Mouse (Mus musculus) MEL (cell line): Measurements from ENCODE around the gene Lhpp. TPM values are rescaled to one million over a fixed set of nuclear protein-coding genes. Genes with fewer than 3 reads are reported as not detected.

ENCODE experiments used
- DNase-seq: peaks from one replicate; pipeline ENCODE4 v3.0.0; 2011; ENCODE audit warnings: low read depth, low spot score
- H3K27ac ChIP-seq: 2 replicates; pipeline ENCODE4 v1.5.1; 2012; ENCODE audit warnings: low read depth, mild to moderate bottlenecking, control low read depth, low read length, moderate library complexity; ENCODE audit not compliant: control insufficient read depth
- H3K27me3 ChIP-seq, 2 experiments: fragments of 150-350 bp in 1 of 2; sonication (generic) in 1 of 2; 2 replicates each; pipeline ENCODE4 v1.6.1; 2012; ENCODE audit warnings: low read length in 2 of 2, mild to moderate bottlenecking in 2 of 2, improper control_type of control experiment in 1 of 2, moderate library complexity in 1 of 2; ENCODE audit not compliant: insufficient read depth in 2 of 2, control insufficient read depth in 1 of 2
- H3K36me3 ChIP-seq, 2 experiments: 2 replicates each; pipeline ENCODE4 v1.6.1; 2012 to 2014; ENCODE audit warnings: low read length in 2 of 2, improper control_type of control experiment in 1 of 2, inconsistent platforms in 1 of 2, mild to moderate bottlenecking in 1 of 2; ENCODE audit not compliant: insufficient read depth in 2 of 2, control insufficient read depth in 1 of 2
- H3K4me1 ChIP-seq, 2 experiments: fragments of 150-350 bp in 1 of 2; sonication (generic) in 1 of 2; 2 replicates each; pipeline ENCODE4 v1.6.1; 2012; ENCODE audit warnings: low read length in 2 of 2, improper control_type of control experiment in 1 of 2, mild to moderate bottlenecking in 1 of 2; ENCODE audit not compliant: insufficient read depth in 2 of 2, control insufficient read depth in 1 of 2
- H3K4me3 ChIP-seq, 2 experiments: fragments of 150-350 bp in 1 of 2; sonication (generic) in 1 of 2; 2 replicates each; pipeline ENCODE4 v1.5.1; 2012; ENCODE audit warnings: low read depth in 2 of 2, low read length in 2 of 2, mild to moderate bottlenecking in 2 of 2, moderate library complexity in 2 of 2, control low read depth in 1 of 2, improper control_type of control experiment in 1 of 2; ENCODE audit not compliant: control insufficient read depth in 1 of 2, insufficient read depth in 1 of 2
- H3K79me2 ChIP-seq: 2 replicates; pipeline ENCODE4 v1.6.1; 2012; ENCODE audit warnings: mild to moderate bottlenecking, low read length, moderate library complexity; ENCODE audit not compliant: control insufficient read depth, poor library complexity, insufficient read depth
- H3K9ac ChIP-seq: 2 replicates; pipeline ENCODE4 v1.6.1; 2012; ENCODE audit warnings: low read depth, mild to moderate bottlenecking, control low read depth, low read length, moderate library complexity; ENCODE audit not compliant: control insufficient read depth, poor library complexity, severe bottlenecking
- H3K9me3 ChIP-seq: fragments of 150-350 bp; sonication (generic); replicated peaks from 2 replicates; pipeline ENCODE4 v1.6.1; 2012; ENCODE audit warnings: mild to moderate bottlenecking, low read length, improper control_type of control experiment, moderate library complexity; ENCODE audit not compliant: insufficient read depth
- BHLHE40 ChIP-seq: IDR thresholded peaks from 2 replicates; pipeline ENCODE4 v1.6.1; 2012; ENCODE audit warnings: low read depth, mild to moderate bottlenecking, inconsistent platforms, low read length, improper control_type of control experiment, borderline replicate concordance
- CHD1 ChIP-seq: IDR thresholded peaks from 2 replicates; pipeline ENCODE4 v1.6.1; 2012; ENCODE audit warnings: low read depth, mild to moderate bottlenecking, inconsistent platforms, low read length, improper control_type of control experiment
- CHD2 ChIP-seq: IDR thresholded peaks from 2 replicates; pipeline ENCODE4 v1.6.1; 2011; ENCODE audit warnings: low read length, improper control_type of control experiment
- E2F4 ChIP-seq: IDR thresholded peaks from 2 replicates; pipeline ENCODE4 v1.6.1; 2011; ENCODE audit warnings: low read depth, low read length, improper control_type of control experiment, borderline replicate concordance
- EP300 ChIP-seq, 2 experiments: IDR thresholded peaks; 2 replicates each; pipeline ENCODE4 v1.6.1; 2011; ENCODE audit warnings: improper control_type of control experiment in 2 of 2, low read length in 2 of 2, low read depth in 1 of 2, mild to moderate bottlenecking in 1 of 2
- ETS1 ChIP-seq: IDR thresholded peaks from 2 replicates; pipeline ENCODE4 v1.6.1; 2012; ENCODE audit warnings: low read depth, mild to moderate bottlenecking, inconsistent platforms, low read length, improper control_type of control experiment, moderate library complexity
- GATA1 ChIP-seq: IDR thresholded peaks from 2 replicates; pipeline ENCODE4 v1.6.1; 2011; ENCODE audit warnings: low read depth, low read length, improper control_type of control experiment
- HCFC1 ChIP-seq: IDR thresholded peaks from 2 replicates; pipeline ENCODE4 v1.6.1; 2012; ENCODE audit warnings: low read depth, mild to moderate bottlenecking, inconsistent platforms, low read length, improper control_type of control experiment, moderate library complexity
- JUND ChIP-seq: IDR thresholded peaks from 2 replicates; pipeline ENCODE4 v1.6.1; 2011; ENCODE audit warnings: low read depth, mild to moderate bottlenecking, improper control_type of control experiment, low read length
- KAT2A ChIP-seq: conservative IDR thresholded peaks from 2 replicates; pipeline ENCODE4 v1.6.1; 2012; ENCODE audit warnings: low read depth, low read length, improper control_type of control experiment, inconsistent platforms
- MAFK ChIP-seq: IDR thresholded peaks from 2 replicates; pipeline ENCODE4 v1.6.1; 2011; ENCODE audit warnings: low read depth, mild to moderate bottlenecking, low read length, improper control_type of control experiment, borderline replicate concordance
- MAX ChIP-seq: IDR thresholded peaks from 2 replicates; pipeline ENCODE4 v1.6.1; 2011; ENCODE audit warnings: low read length, improper control_type of control experiment
- MAZ ChIP-seq: IDR thresholded peaks from 2 replicates; pipeline ENCODE4 v1.6.1; 2012; ENCODE audit warnings: low read depth, mild to moderate bottlenecking, inconsistent platforms, low read length, improper control_type of control experiment
- MEF2A ChIP-seq: IDR thresholded peaks from 2 replicates; pipeline ENCODE4 v1.6.1; 2014; ENCODE audit warnings: low read depth, mild to moderate bottlenecking, inconsistent platforms, low read length, improper control_type of control experiment; ENCODE audit not compliant: poor library complexity, insufficient replicate concordance, severe bottlenecking; ENCODE audit errors: extremely low read depth
- NRF1 ChIP-seq: IDR thresholded peaks from 2 replicates; pipeline ENCODE4 v1.6.1; 2014; ENCODE audit warnings: low read depth, mild to moderate bottlenecking, inconsistent platforms, low read length, improper control_type of control experiment, moderate library complexity; ENCODE audit not compliant: poor library complexity, insufficient read depth, severe bottlenecking
- POLR2AphosphoS2 ChIP-seq: IDR thresholded peaks from 2 replicates; pipeline ENCODE4 v1.6.1; 2011; ENCODE audit warnings: low read length, improper control_type of control experiment
- RAD21 ChIP-seq: IDR thresholded peaks from 2 replicates; pipeline ENCODE4 v1.6.1; 2011; ENCODE audit warnings: mild to moderate bottlenecking, low read depth, low read length, improper control_type of control experiment
- RCOR1 ChIP-seq: IDR thresholded peaks from 2 replicates; pipeline ENCODE4 v1.6.1; 2012; ENCODE audit warnings: low read depth, mild to moderate bottlenecking, inconsistent platforms, low read length, improper control_type of control experiment
- SIN3A ChIP-seq: IDR thresholded peaks from 2 replicates; pipeline ENCODE4 v1.6.1; 2012; ENCODE audit warnings: low read length, improper control_type of control experiment, inconsistent platforms
- SMC3 ChIP-seq: IDR thresholded peaks from 2 replicates; pipeline ENCODE4 v1.6.1; 2011; ENCODE audit warnings: low read depth, low read length, improper control_type of control experiment
- TAL1 ChIP-seq: IDR thresholded peaks from 2 replicates; pipeline ENCODE4 v1.6.1; 2012; ENCODE audit warnings: mild to moderate bottlenecking, inconsistent platforms, low read length, moderate library complexity, mixed read lengths
- TBP ChIP-seq: IDR thresholded peaks from 2 replicates; pipeline ENCODE4 v1.8.0; 2011; ENCODE audit warnings: low read depth, low read length, improper control_type of control experiment
- TCF12 ChIP-seq: IDR thresholded peaks from 2 replicates; pipeline ENCODE4 v1.6.1; 2014; ENCODE audit warnings: low read depth, mild to moderate bottlenecking, inconsistent platforms, low read length, improper control_type of control experiment, moderate library complexity
- UBTF ChIP-seq: IDR thresholded peaks from 2 replicates; pipeline ENCODE4 v1.6.1; 2012; ENCODE audit warnings: low read depth, mild to moderate bottlenecking, inconsistent platforms, low read length, improper control_type of control experiment, moderate library complexity, borderline replicate concordance; ENCODE audit not compliant: insufficient read depth
- USF1 ChIP-seq: IDR thresholded peaks from 2 replicates; pipeline ENCODE4 v1.6.1; 2014; ENCODE audit warnings: low read depth, mild to moderate bottlenecking, inconsistent platforms, low read length, improper control_type of control experiment, moderate library complexity
- USF2 ChIP-seq, 2 experiments: IDR thresholded peaks; 2 replicates each; pipeline ENCODE4 v1.6.1; 2011 to 2012; ENCODE audit warnings: improper control_type of control experiment in 2 of 2, low read length in 2 of 2, borderline replicate concordance in 1 of 2, inconsistent platforms in 1 of 2, low read depth in 1 of 2, mild to moderate bottlenecking in 1 of 2; ENCODE audit not compliant: insufficient read depth in 1 of 2
- ZC3H11A ChIP-seq: IDR thresholded peaks from 2 replicates; pipeline ENCODE4 v1.6.1; 2012; ENCODE audit warnings: low read depth, mild to moderate bottlenecking, inconsistent platforms, low read length, improper control_type of control experiment
- ZKSCAN1 ChIP-seq: IDR thresholded peaks from 2 replicates; pipeline ENCODE4 v1.6.1; 2012; ENCODE audit warnings: low read depth, mild to moderate bottlenecking, inconsistent platforms, low read length, improper control_type of control experiment, moderate library complexity
- ZMIZ1 ChIP-seq: IDR thresholded peaks from 2 replicates; pipeline ENCODE4 v1.6.1; 2012; ENCODE audit warnings: low read depth, mild to moderate bottlenecking, inconsistent platforms, low read length, improper control_type of control experiment, moderate library complexity
- ZNF384 ChIP-seq: IDR thresholded peaks from 2 replicates; pipeline ENCODE4 v1.6.1; 2012; ENCODE audit warnings: low read depth, mild to moderate bottlenecking, inconsistent platforms, low read length, improper control_type of control experiment
- polyA plus RNA-seq, 2 experiments: library from polyadenylated mRNA; stranded (reverse) in 1 of 2; unstranded in 1 of 2; fragments of >175 nt in 1 of 2; fragments of >200 nt in 1 of 2; gene quantifications; 2 replicates each; pipeline versions ENCODE4 v1.2.1 to v1.2.4; 2012; ENCODE audit warnings: low replicate concordance in 2 of 2, low read depth in 1 of 2; ENCODE audit not compliant: insufficient read length in 2 of 2, insufficient read depth in 1 of 2, missing spikeins in 1 of 2
- total RNA-seq: library from RNA; depleted of rRNA; stranded (reverse); fragments of 300-350 nt; gene quantifications from 2 replicates; pipeline ENCODE4 v1.2.3, GENCODE M21; 2012

Gene Lhpp
- total and polyA plus RNA-seq, 3 experiments = 31.0 to 39.3 TPM; not detected in 1

DNA sequence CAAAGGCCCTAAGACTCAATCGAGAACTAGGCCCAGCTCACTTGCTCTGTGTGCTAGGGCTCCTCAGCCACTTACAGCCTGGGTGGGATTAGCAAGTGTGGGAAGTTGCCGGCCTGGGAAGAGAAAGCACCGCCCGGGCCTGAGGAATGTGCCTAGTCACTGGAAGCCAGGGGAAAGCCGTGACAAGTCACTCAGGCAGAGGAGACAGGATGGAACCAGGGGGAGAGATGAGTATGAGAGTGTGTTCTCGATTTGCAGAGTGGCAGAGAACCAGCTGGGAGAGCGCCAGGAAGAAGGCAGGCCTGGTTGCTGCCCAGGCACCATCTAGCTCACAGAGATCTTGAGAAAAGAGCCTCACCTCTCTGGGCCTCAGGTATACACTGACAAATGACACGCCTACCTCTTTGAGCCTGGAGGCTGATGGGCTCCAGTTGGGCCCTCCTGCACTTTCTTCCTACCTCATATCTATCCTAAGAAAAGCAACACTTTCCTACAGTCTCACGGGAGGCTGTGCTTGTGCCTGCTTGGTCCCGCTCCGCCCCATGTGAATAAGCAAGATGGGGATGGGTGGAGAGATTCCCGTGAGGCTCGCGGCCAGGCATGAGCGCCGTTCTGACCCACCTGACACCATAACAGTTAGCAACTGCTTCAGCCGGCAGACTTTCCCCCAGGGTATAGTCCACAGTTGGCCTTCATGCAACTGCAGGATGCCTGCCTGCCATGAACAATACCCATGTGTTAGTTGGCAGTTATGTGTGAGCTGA lies 125.8 kb downstream of the Lhpp start:
- no peaks in the 10 kb centered on the region for H3K27me3 ChIP-seq
- DNase-seq = no peak
- H3K36me3 ChIP-seq = peaks cover 0 to 46% of the 10 kb centered on the region in 2 experiments; a peak in 2 of 4 replicates
- H3K4me3 ChIP-seq = no peak overlapping the region
- H3K27ac ChIP-seq = peak overlapping the region; percentile 73
- H3K9ac ChIP-seq = peak overlapping the region; percentile 15
- no peaks in the 10 kb centered on the region for H3K9me3 ChIP-seq
- TF ChIP-seq EP300 (IDR thresholded peaks at IDR 0.05; ENCODE audit: low read depth in 1 of 2, low read length in 2 of 2) = no peak
- H3K4me1 ChIP-seq = peaks cover 32 to 52% of the 10 kb centered on the region in 2 experiments
- no peaks in the 10 kb centered on the region for H3K79me2 ChIP-seq

- Histone ChIP-seq H3K9ac (no peak overlapping the region), H3K4me3 (no peak overlapping the region), H3K27ac (peak overlapping the region; percentile 61), H3K9me3 (no peaks in the 10 kb centered on the region), H3K27me3 (no peaks in the 10 kb centered on the region), H3K36me3 (peaks cover 0 to 46% of the 10 kb centered on the region in 2 experiments; a peak in 2 of 4 replicates), H3K4me1 (peaks cover 32 to 52% of the 10 kb centered on the region in 2 experiments), H3K79me2 (no peaks in the 10 kb centered on the region)
- peak; percentile 53 for DNase-seq
- TF ChIP-seq BHLHE40 (no peak), KAT2A (no peak), EP300 (IDR thresholded peaks at IDR 0.05; ENCODE audit: low read depth in 1 of 2, low read length in 2 of 2) (peak; percentile 89 to 93), RAD21 (no peak), ZMIZ1 (no peak), CHD2 (no peak), POLR2AphosphoS2 (no peak), TCF12 (peak; percentile 94), SMC3 (no peak), MEF2A (no peak), RCOR1 (peak; percentile 58), ETS1 (peak; percentile 70), USF1 (no peak), CHD1 (no peak), TBP (no peak), MAX (no peak), GATA1 (peak; percentile 91), USF2 (IDR thresholded peaks at IDR 0.05; ENCODE audit: borderline replicate concordance in 1 of 2, insufficient read depth in 1 of 2, low read depth in 1 of 2, low read length in 2 of 2) (no peak), UBTF (no peak), ZC3H11A (no peak), NRF1 (no peak), JUND (no peak), ZNF384 (no peak), ZKSCAN1 (no peak), TAL1 (peak; percentile 52), MAZ (no peak), HCFC1 (no peak), E2F4 (no peak), SIN3A (peak; percentile 61), MAFK (no peak; the same call in 1 of the 2 replicates)
Measured at GRCm38 (mm10) chr7:132738844-132739243, 128.4 kb downstream of the Lhpp start.
